Mouse (Mus musculus) hindbrain, embryonic 15.5 days (tissue): ENCODE measurements at regions not wholly inside any gene's neighbourhood (a gene's known extent, or its start where the extent isn't known, plus 50 kb on each side); places are given as distances from the start of the nearest gene placed in this dataset.

ENCODE experiments used
- ATAC-seq: fragments of 200-750 bp; cut with Nextera tagmentation; 2 replicates; pipeline ENCODE4 v1.8.0; 2017; ENCODE audit warnings: low read depth, moderate number of reproducible peaks, moderate TSS enrichment; ENCODE audit not compliant: low FRiP score
- H3K27ac ChIP-seq: fragments of 300-500 bp; sonication (generic); replicated peaks from 2 replicates; pipeline ENCODE4 v1.5.1; 2015; ENCODE audit warnings: mild to moderate bottlenecking, inconsistent platforms
- H3K27me3 ChIP-seq: fragments of 300-500 bp; sonication (generic); 2 replicates; pipeline ENCODE4 v1.6.1; 2015; ENCODE audit warnings: control low read depth, inconsistent platforms
- H3K36me3 ChIP-seq: fragments of 300-500 bp; sonication (generic); 2 replicates; pipeline ENCODE4 v1.6.1; 2015; ENCODE audit warnings: control low read depth, inconsistent platforms
- H3K4me1 ChIP-seq: fragments of 300-500 bp; sonication (generic); replicated peaks from 2 replicates; pipeline ENCODE4 v1.6.1; 2015; ENCODE audit warnings: control low read depth, inconsistent platforms
- H3K4me2 ChIP-seq: fragments of 300-500 bp; sonication (generic); 2 replicates; pipeline ENCODE4 v1.6.1; 2015; ENCODE audit warnings: moderate library complexity, mild to moderate bottlenecking, inconsistent platforms
- H3K4me3 ChIP-seq: fragments of 300-500 bp; sonication (generic); 2 replicates; pipeline ENCODE4 v1.5.1; 2015; ENCODE audit warnings: mild to moderate bottlenecking, inconsistent platforms
- H3K9ac ChIP-seq: fragments of 300-500 bp; sonication (generic); 2 replicates; pipeline ENCODE4 v1.6.1; 2015; ENCODE audit warnings: inconsistent platforms
- H3K9me3 ChIP-seq: fragments of 300-500 bp; sonication (generic); 2 replicates; pipeline ENCODE4 v1.6.1; 2016; ENCODE audit warnings: control low read depth, inconsistent platforms
- WGBS: fragments of 180-500 bp; shearing (Covaris S2); methylation state at CpG from one replicate; pipeline ENCODE4 v1.1.7; 2015; 5-methylcytosine and 5-hydroxymethylcytosine counted together

- Histone ChIP-seq H3K4me3 (no peak overlapping the region), H3K27ac (no peak overlapping the region), H3K9me3 (no peaks in the 10 kb centered on the region), H3K27me3 (no peaks in the 10 kb centered on the region), H3K4me1 (no peaks in the 10 kb centered on the region), H3K9ac (no peak overlapping the region), H3K4me2 (no peak overlapping the region), H3K36me3 (no peaks in the 10 kb centered on the region)
- no peak for ATAC-seq
- WGBS, result 92% methylated on average over 15 of the region's 15 CpGs
These were observed 50.1 kb upstream of the Arhgap29 start for GRCm38 (mm10) chr3:121902246-121902645.

- no peaks in the 10 kb centered on the region for H3K4me1 ChIP-seq
- no peak overlapping the region for H3K4me3 ChIP-seq
- no peaks in the 10 kb centered on the region for H3K27me3 ChIP-seq
- H3K9me3 ChIP-seq, result no peaks in the 10 kb centered on the region
- no peak overlapping the region for H3K9ac ChIP-seq
- no peaks in the 10 kb centered on the region for H3K36me3 ChIP-seq
- no peak overlapping the region for H3K27ac ChIP-seq
- H3K4me2 ChIP-seq, result no peak overlapping the region
- WGBS, result 79% methylated on average over 8 of the region's 8 CpGs
- no peak for ATAC-seq
These were observed 51.9 kb upstream of the Arhgap29 start for GRCm38 (mm10) chr3:121900429-121900844.

- Histone ChIP-seq H3K27ac (no peak overlapping the region), H3K9ac (no peak overlapping the region), H3K4me1 (no peaks in the 10 kb centered on the region), H3K4me3 (no peak overlapping the region), H3K4me2 (no peak overlapping the region), H3K9me3 (no peaks in the 10 kb centered on the region), H3K36me3 (no peaks in the 10 kb centered on the region), H3K27me3 (no peaks in the 10 kb centered on the region)
- 80% methylated on average over 14 of the region's 14 CpGs for WGBS
- ATAC-seq, result no peak
These were observed 54.3 kb upstream of the Arhgap29 start for GRCm38 (mm10) chr3:121897821-121898574.

DNA sequence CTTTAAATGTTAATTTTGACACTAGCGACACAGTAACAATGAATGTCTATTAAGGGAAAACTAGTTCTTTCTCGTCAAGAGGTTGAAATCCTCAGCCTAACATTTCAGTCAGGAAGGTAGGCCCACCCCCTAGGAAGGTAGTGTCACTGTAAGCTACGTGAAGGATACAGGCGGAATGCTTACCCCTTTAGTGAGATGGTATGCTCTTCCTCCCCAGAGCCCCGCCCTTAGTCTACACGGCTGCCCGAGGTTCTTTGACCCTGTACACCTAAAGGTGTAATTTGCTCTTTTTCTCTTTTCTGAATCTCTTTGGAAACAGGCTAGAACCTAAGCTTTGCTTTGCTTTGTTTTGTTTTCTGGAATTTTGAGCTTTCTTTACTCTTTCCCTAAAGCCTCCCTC lies 58.7 kb upstream of the Arhgap29 start:
- Histone ChIP-seq H3K27me3 (no peaks in the 10 kb centered on the region), H3K9me3 (no peaks in the 10 kb centered on the region), H3K9ac (no peak overlapping the region), H3K4me1 (no peaks in the 10 kb centered on the region), H3K4me2 (no peak overlapping the region), H3K4me3 (no peak overlapping the region), H3K27ac (no peak overlapping the region), H3K36me3 (no peaks in the 10 kb centered on the region)
- ATAC-seq, result no peak
- 83% methylated on average over 7 of the region's 7 CpGs for WGBS

DNA sequence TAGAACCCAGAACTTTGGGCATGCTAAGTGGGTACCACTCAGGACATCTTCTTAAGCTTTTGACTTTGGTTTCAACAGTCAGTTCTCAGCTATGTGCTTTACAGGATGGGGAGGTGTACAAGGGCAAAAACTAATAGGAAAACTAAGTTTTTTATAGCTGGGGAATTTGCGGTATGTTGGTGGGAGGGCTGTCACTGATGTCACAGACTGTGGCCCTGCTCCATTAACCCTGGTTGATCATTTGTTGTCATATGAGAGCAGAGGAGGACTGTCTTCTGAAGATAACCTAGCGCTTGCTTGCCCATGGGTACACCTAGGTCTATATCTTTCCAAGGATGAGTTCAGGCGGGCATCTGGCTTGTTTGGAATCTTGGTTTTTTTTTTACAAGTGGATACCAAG lies 59.7 kb upstream of the Arhgap29 start:
- no peaks in the 10 kb centered on the region for H3K27me3 ChIP-seq
- no peak overlapping the region for H3K4me3 ChIP-seq
- no peak overlapping the region for H3K27ac ChIP-seq
- no peak overlapping the region for H3K4me2 ChIP-seq
- H3K9me3 ChIP-seq, result no peaks in the 10 kb centered on the region
- ATAC-seq, result no peak
- H3K36me3 ChIP-seq, result no peaks in the 10 kb centered on the region
- WGBS, result 87% methylated on average over 3 of the region's 3 CpGs
- H3K9ac ChIP-seq, result no peak overlapping the region
- H3K4me1 ChIP-seq, result no peaks in the 10 kb centered on the region

DNA sequence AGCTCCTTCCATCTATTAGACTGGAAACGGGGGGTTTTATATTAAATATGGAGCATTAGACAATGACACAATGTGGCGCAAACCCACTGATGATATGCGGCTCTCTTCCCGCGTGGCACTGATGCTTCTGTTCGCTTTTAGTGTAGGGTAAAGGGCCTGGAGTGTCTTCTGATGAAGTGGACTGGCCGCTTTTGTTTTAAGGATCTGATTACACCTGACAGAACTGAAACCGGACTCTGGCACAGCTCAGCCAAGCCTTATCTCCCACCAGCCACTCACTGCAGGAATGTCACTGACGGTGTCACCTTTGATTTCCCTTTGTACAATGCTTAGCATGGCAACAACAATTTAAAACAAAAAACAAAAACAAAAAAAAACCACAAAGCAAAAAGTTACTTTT lies 61.0 kb upstream of the Arhgap29 start:
- Histone ChIP-seq H3K27me3 (no peaks in the 10 kb centered on the region), H3K36me3 (no peaks in the 10 kb centered on the region), H3K4me1 (no peaks in the 10 kb centered on the region; the same call in 1 of the 2 replicates), H3K9me3 (no peaks in the 10 kb centered on the region), H3K9ac (no peak overlapping the region), H3K4me2 (no peak overlapping the region), H3K27ac (no peak overlapping the region), H3K4me3 (no peak overlapping the region)
- no peak for ATAC-seq
- WGBS, result 69% methylated on average over 9 of the region's 9 CpGs

GRCm38 (mm10) chr3:121890563-121890962 lies 61.8 kb upstream of the Arhgap29 start:
- Histone ChIP-seq H3K4me3 (no peak overlapping the region), H3K27me3 (no peaks in the 10 kb centered on the region), H3K9me3 (no peaks in the 10 kb centered on the region), H3K9ac (no peak overlapping the region), H3K27ac (no peak overlapping the region), H3K4me1 (no peaks in the 10 kb centered on the region; the same call in 1 of the 2 replicates), H3K36me3 (no peaks in the 10 kb centered on the region), H3K4me2 (no peak overlapping the region)
- no peak for ATAC-seq
- 39% methylated on average over 5 of the region's 5 CpGs for WGBS

DNA sequence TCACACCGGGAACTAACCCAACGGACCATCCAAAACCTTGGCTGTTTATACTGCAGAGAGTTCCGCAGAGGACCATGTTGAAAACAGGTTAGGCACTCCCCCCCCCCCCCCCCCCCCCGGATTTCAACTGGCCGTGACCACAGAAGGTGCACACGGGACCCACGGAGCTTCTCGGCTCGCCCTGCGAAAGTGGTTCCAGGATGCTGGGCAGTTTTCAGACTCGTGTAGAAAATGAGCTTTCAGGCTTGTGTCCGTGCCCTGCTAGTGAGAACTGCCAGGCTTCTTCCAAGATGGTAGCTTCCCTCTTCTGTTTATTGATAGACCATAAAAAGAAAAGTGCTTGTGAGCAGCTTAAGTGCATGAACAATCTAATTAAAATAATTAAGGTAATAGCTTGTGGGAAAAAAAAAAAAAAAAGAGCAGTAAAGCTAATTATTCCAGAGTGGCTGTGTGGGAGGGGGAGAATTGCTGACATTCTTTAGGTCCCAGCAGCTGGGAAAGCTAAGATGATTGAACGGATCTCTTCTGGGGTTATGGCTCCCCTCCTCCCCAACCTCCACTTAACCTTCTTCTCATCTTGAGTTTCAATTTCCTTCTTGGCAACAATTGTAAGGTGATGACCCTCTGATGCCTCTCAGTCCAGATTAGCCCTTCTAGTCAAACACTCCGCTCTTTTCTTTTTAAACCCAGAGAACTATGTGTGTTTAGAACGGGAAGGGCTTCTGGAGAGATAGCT lies 65.3 kb upstream of the Arhgap29 start:
- WGBS, result 26% methylated on average over 15 of the region's 15 CpGs

DNA sequence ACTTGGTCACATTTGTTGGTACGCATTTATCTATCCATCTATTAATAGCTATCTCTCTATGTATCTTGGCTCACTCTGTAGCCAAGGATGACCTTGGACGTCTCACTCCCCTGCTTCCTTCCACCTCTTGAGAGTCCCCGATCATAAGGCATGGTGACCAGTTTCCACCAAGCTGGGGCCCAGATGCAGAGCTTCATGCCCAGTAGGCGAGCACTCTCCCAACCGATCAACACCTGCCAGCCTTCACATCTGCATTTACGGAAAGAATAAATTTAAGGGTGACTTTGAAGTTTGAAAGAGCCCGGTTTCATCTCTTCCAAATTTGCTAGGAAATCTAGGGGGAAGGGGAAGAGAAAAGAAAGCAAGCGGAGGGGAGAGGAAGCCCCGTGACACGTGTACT lies 66.0 kb upstream of the Arhgap29 start:
- peak overlapping the region; percentile 33; the same call in 1 of the 2 replicates for H3K4me2 ChIP-seq
- no peaks in the 10 kb centered on the region for H3K36me3 ChIP-seq
- H3K27me3 ChIP-seq, result no peaks in the 10 kb centered on the region
- peaks cover 4% of the 10 kb centered on the region; the same call in 1 of the 2 replicates for H3K4me1 ChIP-seq
- H3K9me3 ChIP-seq, result no peaks in the 10 kb centered on the region
- no peak for ATAC-seq
- no peak overlapping the region for H3K27ac ChIP-seq
- no peak overlapping the region for H3K4me3 ChIP-seq
- WGBS, result 50% methylated on average over 10 of the region's 10 CpGs
- no peak overlapping the region for H3K9ac ChIP-seq

More for the DNA sequence above, 65.3 kb upstream of the Arhgap29 start:
- Histone ChIP-seq H3K9me3 (no peaks in the 10 kb centered on the region), H3K4me3 (no peak overlapping the region), H3K4me2 (peak overlapping the region; percentile 33), H3K36me3 (no peaks in the 10 kb centered on the region), H3K27ac (no peak overlapping the region), H3K27me3 (no peaks in the 10 kb centered on the region), H3K4me1 (peaks cover 4% of the 10 kb centered on the region; the same call in 1 of the 2 replicates), H3K9ac (no peak overlapping the region)
- 0 out of 2 replicates have a peak, but pooled peaks have one; percentile 11 for ATAC-seq

DNA sequence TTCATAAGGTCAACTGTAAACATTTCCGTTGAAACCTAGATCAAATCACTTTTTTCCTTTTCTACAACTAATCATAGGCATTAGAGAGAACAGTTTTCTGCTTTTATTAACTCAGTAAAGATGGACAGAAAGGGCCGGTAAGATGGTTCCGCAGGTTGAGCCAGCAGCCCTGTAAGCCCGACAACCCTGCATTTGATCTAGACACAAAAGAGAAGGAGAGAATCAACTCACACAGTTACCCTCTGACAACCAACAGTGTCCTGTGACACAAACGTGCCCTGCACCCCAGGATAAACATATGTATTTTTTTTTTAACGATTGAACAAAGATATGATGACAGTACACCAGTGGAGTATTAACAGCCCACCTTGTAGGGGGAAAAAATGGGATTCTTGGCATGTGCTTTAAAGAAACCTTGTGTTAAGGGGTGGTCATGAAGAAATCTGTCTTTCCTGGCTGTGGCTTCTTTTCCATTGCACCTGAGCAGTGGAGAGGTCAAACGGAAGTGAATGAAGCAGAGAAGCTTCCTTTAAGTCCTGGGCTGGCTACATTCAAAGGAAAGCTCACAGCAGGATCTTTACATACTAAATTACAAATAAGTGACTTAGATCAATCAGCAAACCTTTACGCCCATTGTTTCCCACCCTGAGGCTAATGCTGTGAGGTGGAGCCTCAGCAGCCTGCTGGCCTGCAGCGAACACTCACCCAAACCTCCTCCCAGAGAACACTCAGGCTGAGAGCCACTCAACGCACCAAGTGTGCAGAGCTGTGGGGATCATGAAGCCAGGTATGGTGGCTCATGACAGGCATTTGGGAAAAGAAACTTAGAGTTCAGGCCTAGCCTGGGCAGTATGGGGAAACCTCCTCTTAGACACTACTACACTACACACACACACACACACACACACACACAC lies 66.8 kb upstream of the Arhgap29 start:
- 15% methylated on average over 10 of the region's 10 CpGs for WGBS
- H3K27me3 ChIP-seq, result no peaks in the 10 kb centered on the region
- peak overlapping the region; percentile 35 for H3K4me2 ChIP-seq
- H3K36me3 ChIP-seq, result no peaks in the 10 kb centered on the region
- ATAC-seq, result no peak
- no peak overlapping the region for H3K4me3 ChIP-seq
- no peak overlapping the region for H3K9ac ChIP-seq
- no peak overlapping the region for H3K27ac ChIP-seq
- H3K9me3 ChIP-seq, result no peaks in the 10 kb centered on the region
- peaks cover 4% of the 10 kb centered on the region; the same call in 1 of the 2 replicates for H3K4me1 ChIP-seq

DNA sequence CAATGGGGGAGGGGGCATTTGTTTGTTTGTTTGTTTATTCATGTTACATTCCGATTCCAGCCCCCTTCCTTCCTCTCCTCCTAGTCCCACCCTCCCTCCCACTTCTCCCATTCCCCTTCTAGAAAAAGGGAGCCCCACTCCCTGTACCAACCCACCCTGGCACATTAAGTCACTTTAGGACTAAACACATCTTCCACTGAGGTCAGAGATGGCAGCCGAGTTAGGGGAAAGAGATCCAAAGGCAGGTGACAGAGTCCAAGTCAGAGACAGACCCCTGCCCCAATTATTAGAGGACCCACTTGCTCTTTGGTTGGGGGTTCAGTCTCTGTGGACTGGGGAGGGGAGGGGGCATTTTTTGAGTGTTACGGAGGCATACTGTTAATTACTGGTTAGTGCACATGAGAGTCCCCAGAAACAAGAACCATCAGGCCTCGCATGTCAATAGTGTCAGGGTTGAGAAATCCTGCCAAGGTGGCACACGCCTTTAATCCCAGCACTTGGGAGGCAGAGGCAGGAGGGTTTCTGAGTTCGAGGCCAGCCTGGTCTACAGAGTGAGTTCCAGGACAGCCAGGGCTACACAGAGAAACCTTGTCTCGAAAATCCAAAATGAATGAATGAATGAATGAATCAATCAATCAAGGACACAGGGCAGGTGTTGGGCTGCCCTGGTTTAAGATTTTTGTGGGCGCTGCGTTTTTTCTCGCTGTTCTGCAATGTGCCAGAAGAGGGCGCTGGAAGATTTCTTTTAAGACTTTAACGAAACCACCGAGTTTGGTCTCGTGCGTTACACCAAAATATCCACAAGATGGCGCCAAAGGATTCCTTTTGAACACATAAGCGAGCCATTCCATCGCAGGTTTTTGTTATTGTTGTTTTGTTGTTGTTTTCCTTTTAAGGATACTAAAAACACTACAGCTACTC lies 67.8 kb upstream of the Arhgap29 start:
- Histone ChIP-seq H3K27me3 (no peaks in the 10 kb centered on the region), H3K27ac (no peak overlapping the region), H3K36me3 (no peaks in the 10 kb centered on the region), H3K9me3 (no peaks in the 10 kb centered on the region), H3K4me2 (peak overlapping the region; percentile 35), H3K4me1 (peaks cover 4% of the 10 kb centered on the region; the same call in 1 of the 2 replicates), H3K4me3 (no peak overlapping the region), H3K9ac (no peak overlapping the region)
- 24% methylated on average over 18 of the region's 18 CpGs for WGBS
- peak; percentile 69 for ATAC-seq
